Comparison of ENCODE assay signal across 21 mouse cellular contexts in genomic region chr10:34856494-34857146, GRCm38 (mm10).
"Had no signal": no experiment of that assay in that cellular context is flagged by ENCODE, and none has a peak within 500 bp of the region (broad histone marks: within the 10 kb centered on the region; RNA-seq: fewer than 3 reads in every experiment).

No protein-coding gene starts in this region.

- H3K9ac ChIP-seq: limb, embryonic 13.5 days; liver, embryonic 12.5 days; liver, embryonic 15.5 days; lung, embryonic 15.5 days; neural tube, embryonic 12.5 days; neural tube, embryonic 15.5 days had no signal

- H3K9me3 ChIP-seq: limb, embryonic 10.5 days; limb, embryonic 13.5 days; liver, embryonic 12.5 days; liver, embryonic 15.5 days; lung, embryonic 15.5 days; neural tube, embryonic 12.5 days; neural tube, embryonic 15.5 days had no signal

- DNase-seq: kidney, adult 18-20 months; kidney, adult 9 months; kidney, postnatal 25 days; layer of hippocampus, adult 9-11 months; liver; lung, adult 18-20 months; lung, postnatal 10 days; lung, postnatal 36 days; thymus, adult 2 months; thymus, postnatal 14 days; thymus, postnatal 4 days had no signal

- H3K27me3 ChIP-seq: limb, embryonic 13.5 days; liver, embryonic 12.5 days; liver, embryonic 15.5 days; lung, embryonic 15.5 days; neural tube, embryonic 12.5 days; neural tube, embryonic 15.5 days had no signal

- H3K4me2 ChIP-seq: limb, embryonic 13.5 days; liver, embryonic 12.5 days; liver, embryonic 15.5 days; lung, embryonic 15.5 days; neural tube, embryonic 12.5 days; neural tube, embryonic 15.5 days had no signal

- H3K4me1 ChIP-seq: limb, embryonic 10.5 days; limb, embryonic 13.5 days; liver, embryonic 12.5 days; liver, embryonic 15.5 days; lung, embryonic 15.5 days; neural tube, embryonic 12.5 days; neural tube, embryonic 15.5 days had no signal

- H3K36me3 ChIP-seq: limb, embryonic 10.5 days; limb, embryonic 13.5 days; liver, embryonic 12.5 days; liver, embryonic 15.5 days; lung, embryonic 15.5 days; neural tube, embryonic 12.5 days; neural tube, embryonic 15.5 days had no signal

- H3K4me3 ChIP-seq: layer of hippocampus, adult 2 months; limb, embryonic 10.5 days; limb, embryonic 13.5 days; liver, embryonic 12.5 days; liver, embryonic 15.5 days; lung, embryonic 15.5 days; neural tube, embryonic 12.5 days; neural tube, embryonic 15.5 days had no signal

- ATAC-seq: intestine, embryonic 16.5 days; liver, embryonic 12.5 days had no signal

- H3K27ac ChIP-seq: kidney, postnatal 0 days; layer of hippocampus, adult 2 months; limb, embryonic 10.5 days; limb, embryonic 13.5 days; liver, embryonic 12.5 days; liver, embryonic 15.5 days; lung, embryonic 15.5 days; neural tube, embryonic 12.5 days; neural tube, embryonic 15.5 days had no signal
